Mouse (Mus musculus): ENCODE results near the gene Vwa7.

- TF ChIP-seq CTCF (conservative IDR thresholded peaks at IDR 0.05; ENCODE audit: low read length) (no peak), POU5F1 (IDR thresholded peaks at IDR 0.05; ENCODE audit: borderline replicate concordance, low read length) (no peak)
These were observed 19.3 kb upstream of the Vwa7 start for GRCm38 (mm10) chr17:34997142-34997483.

Measured in E14TG2a.4 (cell line).